Mouse (Mus musculus): ENCODE data around the gene Sel1l.

- no peak for TF ChIP-seq EP300 (IDR thresholded peaks at IDR 0.05; ENCODE audit: low read depth)
- no peak for TF ChIP-seq CTCF (IDR thresholded peaks at IDR 0.05; ENCODE audit: low read depth)
Measured at GRCm38 (mm10) chr12:91849045-91849467, at the start of gene Sel1l.
